Mouse (Mus musculus) testis, adult 2 months (tissue): ENCODE measurements at regions not wholly inside any gene's neighbourhood (a gene's known extent, or its start where the extent isn't known, plus 50 kb on each side); places are given as distances from the start of the nearest gene placed in this dataset.
"Not testable (repeated sequence)": the region's sequence is repeated elsewhere in the genome, so short reads cannot be mapped to it uniquely, and the experiment has no call there.

Experiments
- CTCF ChIP-seq: fragments of 200-500 bp; IDR thresholded peaks from 2 replicates; pipeline ENCODE4 v1.5.1; 2012; ENCODE audit warnings: low read depth, mild to moderate bottlenecking, inconsistent platforms, low read length, moderate library complexity; ENCODE audit not compliant: control insufficient read depth, insufficient read depth, insufficient replicate concordance
- POLR2A ChIP-seq: fragments of 200-500 bp; IDR thresholded peaks from 2 replicates; pipeline ENCODE4 v1.6.1; 2012; ENCODE audit warnings: low read depth, mild to moderate bottlenecking, inconsistent platforms, low read length, moderate library complexity; ENCODE audit not compliant: control insufficient read depth

DNA sequence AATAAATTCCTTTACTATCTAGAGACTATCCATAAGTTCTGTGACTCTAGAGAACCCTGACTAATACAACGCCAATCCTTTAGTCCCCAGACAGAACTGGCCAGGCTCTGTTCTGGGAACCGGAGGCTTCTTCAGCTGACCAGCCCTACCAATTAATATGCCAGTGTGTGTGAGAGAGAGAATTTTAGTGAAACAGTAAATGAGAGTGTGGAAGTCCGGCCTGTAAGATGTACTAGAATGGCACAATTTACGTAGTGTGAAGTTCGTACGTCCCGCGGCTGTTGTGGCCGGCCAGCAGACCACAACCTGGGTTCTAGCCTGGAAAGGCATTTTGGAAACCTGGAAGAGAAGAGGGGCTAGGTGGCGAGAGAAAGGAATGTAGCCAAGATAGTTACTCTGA is 83.7 kb upstream of the Lemd2 start:
- not testable (repeated sequence) for TF ChIP-seq POLR2A, CTCF
